Mouse (Mus musculus): ENCODE measurements around the gene Rest.
A peak's percentile ranks its signal among the peaks of the same experiment; 100 is the strongest.

Gene Rest

GRCm38 (mm10) chr5:77309051-77309906 is 44.0 kb downstream of the Rest start:
- peak; percentile 26 to 38 for DNase-seq (ENCODE audit: low spot score in 2 of 2)

- peak; percentile 98 to 99 for DNase-seq (ENCODE audit: low spot score in 2 of 2)
Measured at GRCm38 (mm10) chr5:77309924-77310772, 44.9 kb downstream of the Rest start, which contains the start of the genes Noa1 and Polr2b. Noa1 (minus strand) TSS chr5:77310084. Polr2b (plus strand) TSS chr5:77310147.

DNA sequence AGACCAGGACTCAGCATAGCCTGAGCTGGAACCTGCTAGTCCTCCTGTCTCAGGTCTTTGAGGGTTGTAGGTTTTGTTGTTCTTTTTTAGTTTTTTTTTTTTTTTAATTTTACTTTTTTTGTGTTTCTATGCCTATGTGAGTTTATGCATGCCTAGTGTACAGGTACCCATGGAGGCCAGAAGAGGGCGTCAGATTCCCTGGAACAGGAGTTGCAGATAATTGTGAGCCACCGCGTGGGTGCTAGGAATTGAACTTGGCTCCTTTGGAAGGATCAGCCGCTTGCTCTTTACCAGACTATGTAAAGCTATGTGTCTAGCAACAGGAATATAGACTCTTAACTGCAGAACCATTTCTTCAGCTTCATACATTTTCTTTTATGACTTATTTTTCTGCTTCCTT is 48.9 kb downstream of the Rest start:
- no peak for DNase-seq (ENCODE audit: low spot score in 2 of 2)

GRCm38 (mm10) chr5:77314986-77315385 is 49.7 kb downstream of the Rest start:
- no peak for DNase-seq (ENCODE audit: low spot score in 2 of 2)

- DNase-seq (ENCODE audit: low spot score in 2 of 2): no peak
Measured at GRCm38 (mm10) chr5:77324936-77325335, 59.6 kb downstream of the Rest start.

DNA sequence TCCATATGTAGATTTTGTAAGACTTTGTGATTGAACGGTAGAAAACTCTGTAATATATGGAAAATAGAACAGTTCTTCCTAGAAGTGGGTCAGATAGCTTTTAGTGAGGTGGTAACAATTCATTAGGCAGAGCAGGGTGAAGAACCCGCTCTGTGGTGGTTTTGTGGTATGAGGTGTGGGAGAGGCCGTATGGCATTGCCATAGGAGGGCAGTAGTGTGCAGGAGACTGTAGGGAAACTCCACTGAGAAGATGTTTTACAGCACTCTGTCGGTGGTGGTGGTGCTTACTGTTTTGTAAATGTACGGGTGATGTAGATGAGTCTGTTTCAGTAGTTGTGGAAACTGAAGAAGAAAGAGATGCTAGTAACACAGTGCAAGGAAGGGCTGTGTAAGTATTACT is 64.9 kb downstream of the Rest start:
- no peak for DNase-seq (ENCODE audit: low spot score in 2 of 2)
